In the genomic region with DNA sequence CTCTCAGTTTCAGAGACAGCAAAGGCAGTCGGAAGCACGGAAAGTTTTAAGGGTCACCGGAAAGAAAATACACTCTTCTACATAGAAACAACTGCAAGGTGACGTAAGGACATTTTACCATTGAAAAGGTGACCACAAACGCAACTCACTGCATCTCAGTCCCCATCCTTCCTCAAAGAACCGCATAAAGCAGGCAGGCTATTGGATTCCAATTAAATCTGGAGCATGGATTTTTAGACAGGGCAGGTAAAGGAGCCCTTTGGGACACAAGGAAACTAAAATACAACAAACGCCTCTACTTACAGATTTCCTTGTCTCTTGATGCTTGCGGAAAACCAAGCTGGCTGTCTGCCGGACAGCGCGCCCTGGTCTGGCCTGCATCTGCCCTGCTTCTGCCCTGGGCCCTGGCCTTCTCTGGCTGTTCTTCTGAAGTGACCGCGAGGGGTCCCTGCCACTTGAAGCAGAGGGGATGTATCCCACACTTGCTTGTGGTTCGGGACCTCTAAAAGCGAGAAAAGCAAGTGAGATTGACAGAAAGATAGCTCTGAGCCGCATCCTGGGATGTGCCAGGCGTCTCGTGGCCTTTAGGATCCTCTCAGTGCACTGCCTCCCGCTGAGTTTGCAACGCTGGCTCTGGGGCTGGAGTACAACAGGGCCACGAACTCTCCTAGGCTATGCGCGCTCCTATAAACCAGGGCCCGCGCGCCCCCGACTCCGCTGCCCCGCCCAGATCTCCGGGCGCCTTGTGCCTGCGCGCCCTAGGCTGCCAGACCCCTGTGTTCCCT, we compare ENCODE assay signal across 9 mouse cellular contexts.
A peak's percentile ranks its signal among the peaks of the same experiment; 100 is the strongest.
DNase-seq lines count a peak whose midpoint lies in the region; ATAC-seq lines count a peak whose summit lies in the region.
"Had no signal": no experiment of that assay in that cellular context is flagged by ENCODE, and none has a peak within 500 bp of the region (broad histone marks: within the 10 kb centered on the region; RNA-seq: fewer than 3 reads in every experiment).

No protein-coding gene starts in this region.

- no peaks in the 10 kb centered on the region for H3K36me3 ChIP-seq in heart, embryonic 10.5 days
- no peaks in the 10 kb centered on the region for H3K36me3 ChIP-seq in forebrain, embryonic 13.5 days (ENCODE audit: poor library complexity, severe bottlenecking)
- H3K36me3 ChIP-seq in midbrain, embryonic 10.5 days, result peaks cover 13% of the 10 kb centered on the region

- H3K4me2 ChIP-seq in forebrain, embryonic 13.5 days, result peak overlapping the region; percentile 68

- no peak for DNase-seq in heart, embryonic 10.5 days (ENCODE audit: low spot score)
- no peak for DNase-seq in heart, adult 9 months (ENCODE audit: low spot score in 2 of 2)
- peak; percentile 23 for DNase-seq in ES-CJ7 (ENCODE audit: low read depth, low spot score)
- DNase-seq in midbrain, embryonic 10.5 days (ENCODE audit: low spot score), result peak; percentile 78
- DNase-seq in natural killer cell, adult 2 months (ENCODE audit: low spot score in 2 of 2), result no peak
- DNase-seq in kidney, postnatal 10 days, result no peak
- DNase-seq in cerebellum, postnatal 14 days, result no peak
- DNase-seq: thymus, adult 18-20 months had no signal

- WGBS in heart, embryonic 10.5 days, result 9% methylated on average over 33 of the region's 33 CpGs
- WGBS in forebrain, embryonic 13.5 days, result 3% methylated on average over 33 of the region's 33 CpGs
- 4% methylated on average over 33 of the region's 33 CpGs for WGBS in midbrain, embryonic 10.5 days

- ATAC-seq in forebrain, embryonic 13.5 days, result peak; percentile 12; the same call in 1 of the 2 replicates

- peaks cover 71% of the 10 kb centered on the region for H3K27me3 ChIP-seq in heart, embryonic 10.5 days (ENCODE audit: insufficient read depth, poor library complexity, severe bottlenecking)
- H3K27me3 ChIP-seq in forebrain, embryonic 13.5 days, result peaks cover 78% of the 10 kb centered on the region
- peaks cover 55% of the 10 kb centered on the region for H3K27me3 ChIP-seq in midbrain, embryonic 10.5 days (ENCODE audit: low read depth, poor library complexity, severe bottlenecking)

- no peak overlapping the region for H3K27ac ChIP-seq in heart, embryonic 10.5 days
- peak overlapping the region; percentile 95 for H3K27ac ChIP-seq in forebrain, embryonic 13.5 days
- peak overlapping the region; percentile 98 for H3K27ac ChIP-seq in midbrain, embryonic 10.5 days (replicated peaks)

- H3K9ac ChIP-seq in forebrain, embryonic 13.5 days, result peak overlapping the region; percentile 92

- peak overlapping the region; percentile 44 for H3K4me3 ChIP-seq in heart, embryonic 10.5 days
- H3K4me3 ChIP-seq in forebrain, embryonic 13.5 days, result peak overlapping the region; percentile 73
- H3K4me3 ChIP-seq in midbrain, embryonic 10.5 days, result peak overlapping the region; percentile 94

- H3K4me1 ChIP-seq in heart, embryonic 10.5 days, result peaks cover 32% of the 10 kb centered on the region
- H3K4me1 ChIP-seq in forebrain, embryonic 13.5 days, result peaks cover 33% of the 10 kb centered on the region
- peaks cover 63% of the 10 kb centered on the region for H3K4me1 ChIP-seq in midbrain, embryonic 10.5 days

- no peaks in the 10 kb centered on the region for H3K9me3 ChIP-seq in heart, embryonic 10.5 days
- no peaks in the 10 kb centered on the region for H3K9me3 ChIP-seq in forebrain, embryonic 13.5 days (replicated peaks)
- H3K9me3 ChIP-seq in midbrain, embryonic 10.5 days (replicated peaks), result no peaks in the 10 kb centered on the region

Comparison
In these comparisons a context has a peak if more than half of its experiments do, and no peak if none do; other contexts are left out.
1. DNase-seq: peak in ES-CJ7 (single experiment) and midbrain, embryonic 10.5 days (single experiment); none in heart, embryonic 10.5 days (single experiment), heart, adult 9 months (0 of 2), natural killer cell, adult 2 months (0 of 2), kidney, postnatal 10 days (single experiment) and cerebellum, postnatal 14 days (0 of 2).
2. H3K4me3 ChIP-seq: peak in every context shown above with its lines; median percentile 94 in midbrain, embryonic 10.5 days; 73 in forebrain, embryonic 13.5 days; 44 in heart, embryonic 10.5 days.